Mouse (Mus musculus): ENCODE measurements around the gene Gm10197. TPM values are rescaled to one million over a fixed set of nuclear protein-coding genes. Genes with fewer than 3 reads are reported as not detected.

Gene Gm10197
- polyA plus RNA-seq, 1 experiment from 2014 or later = not detected

Other genes starting within 250 kb of the Gm10197 start
- 91.3 and 101 TPM in 2 replicates for gene Add3, start 231.3 kb downstream of the Gm10197 start, polyA plus RNA-seq (2015; fragmentation: Nextera tagmentation; extraction: Ambion mirVana)
- gene Mxi1, start 61.2 kb downstream of the Gm10197 start, polyA plus RNA-seq (2015; fragmentation: Nextera tagmentation; extraction: Ambion mirVana) = 20.2 and 22.6 TPM in 2 replicates
- 35.5 and 42.3 TPM in 2 replicates for gene Smndc1, start 18.8 kb upstream of the Gm10197 start, polyA plus RNA-seq (2015; fragmentation: Nextera tagmentation; extraction: Ambion mirVana)
- 6.9 TPM in 2 replicates for gene Dusp5, start 157.3 kb upstream of the Gm10197 start, polyA plus RNA-seq (2015; fragmentation: Nextera tagmentation; extraction: Ambion mirVana)
- gene Nutf2-ps1, start 217.3 kb upstream of the Gm10197 start, polyA plus RNA-seq (2015; fragmentation: Nextera tagmentation; extraction: Ambion mirVana) = 356 and 368 TPM in 2 replicates
- 64.2 and 69.8 TPM in 2 replicates for gene Smc3, start 228.6 kb upstream of the Gm10197 start, polyA plus RNA-seq (2015; fragmentation: Nextera tagmentation; extraction: Ambion mirVana)

Data from lung, embryonic 16.5 days (tissue).